In the genomic region with DNA sequence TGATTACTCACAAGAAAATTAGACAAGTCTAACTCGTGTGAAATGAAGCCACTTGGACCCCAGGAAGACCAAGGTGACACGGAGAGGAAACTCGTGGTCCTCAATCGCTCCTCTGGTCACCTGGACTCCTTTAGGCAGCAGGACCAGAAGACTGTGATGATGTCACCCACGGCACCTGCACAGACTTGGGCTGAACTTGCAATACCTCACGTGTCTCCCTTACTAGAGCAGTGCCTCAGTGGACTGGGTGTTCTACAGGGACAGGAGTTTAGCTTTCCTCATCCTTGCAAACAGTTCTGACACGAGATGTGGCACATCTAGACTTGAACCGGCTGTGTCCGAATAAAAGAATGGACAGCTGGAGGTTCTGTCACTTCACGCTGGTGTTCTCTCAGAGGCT, we compare ENCODE assay signal across 31 mouse cellular contexts. TPM values are rescaled to one million over a fixed set of nuclear protein-coding genes. Genes with fewer than 3 reads are reported as not detected.
"Had no signal": no experiment of that assay in that cellular context is flagged by ENCODE, and none has a peak within 500 bp of the region (broad histone marks: within the 10 kb centered on the region; RNA-seq: fewer than 3 reads in every experiment).

No protein-coding gene starts in this region.

- H3K9me3 ChIP-seq: limb, embryonic 10.5 days; limb, embryonic 12.5 days; limb, embryonic 13.5 days; limb, embryonic 15.5 days; liver, embryonic 12.5 days; liver, embryonic 13.5 days; liver, embryonic 15.5 days; lung, embryonic 15.5 days; megakaryocyte, embryonic 14.5 days; midbrain, embryonic 10.5 days; midbrain, embryonic 12.5 days; midbrain, embryonic 13.5 days; midbrain, embryonic 15.5 days had no signal

- DNase-seq: left cerebral cortex, postnatal 4 days; liver; liver, embryonic 13.5 days; liver, postnatal 0 days; lung, adult 18-20 months; lung, adult 2 months; lung, embryonic 14.5 days; lung, postnatal 10 days; lung, postnatal 14 days; lung, postnatal 36 days; lung, postnatal 4 days; midbrain, embryonic 14.5 days had no signal

- H3K4me2 ChIP-seq: limb, embryonic 12.5 days; limb, embryonic 13.5 days; limb, embryonic 15.5 days; liver, embryonic 11.5 days; liver, embryonic 12.5 days; liver, embryonic 13.5 days; liver, embryonic 15.5 days; lung, embryonic 14.5 days; lung, embryonic 15.5 days; midbrain, embryonic 11.5 days; midbrain, embryonic 12.5 days; midbrain, embryonic 13.5 days; midbrain, embryonic 15.5 days had no signal

- H3K4me1 ChIP-seq: limb, embryonic 15.5 days; liver, embryonic 12.5 days; liver, embryonic 13.5 days; liver, embryonic 15.5 days; lung, embryonic 15.5 days; megakaryocyte, embryonic 14.5 days; midbrain, embryonic 10.5 days; midbrain, embryonic 12.5 days; midbrain, embryonic 13.5 days; midbrain, embryonic 15.5 days had no signal

- H3K9ac ChIP-seq: limb, embryonic 12.5 days; limb, embryonic 13.5 days; limb, embryonic 15.5 days; liver, embryonic 12.5 days; liver, embryonic 13.5 days; liver, embryonic 14.5 days; liver, embryonic 15.5 days; liver, postnatal 0 days; lung, embryonic 14.5 days; lung, embryonic 15.5 days; midbrain, embryonic 12.5 days; midbrain, embryonic 13.5 days; midbrain, embryonic 15.5 days had no signal

- H3K4me3 ChIP-seq: limb, embryonic 10.5 days; limb, embryonic 12.5 days; limb, embryonic 13.5 days; limb, embryonic 15.5 days; liver, embryonic 12.5 days; liver, embryonic 13.5 days; liver, embryonic 15.5 days; lung, embryonic 15.5 days; megakaryocyte, embryonic 14.5 days; midbrain, embryonic 10.5 days; midbrain, embryonic 12.5 days; midbrain, embryonic 13.5 days; midbrain, embryonic 15.5 days; myocyte had no signal

- H3K36me3 ChIP-seq: limb, embryonic 10.5 days; limb, embryonic 12.5 days; limb, embryonic 13.5 days; limb, embryonic 15.5 days; liver, embryonic 12.5 days; liver, embryonic 13.5 days; liver, embryonic 15.5 days; lung, embryonic 15.5 days; midbrain, embryonic 10.5 days; midbrain, embryonic 12.5 days; midbrain, embryonic 13.5 days; midbrain, embryonic 15.5 days had no signal

- H3K27me3 ChIP-seq: limb, embryonic 13.5 days; limb, embryonic 15.5 days; liver, embryonic 12.5 days; liver, embryonic 13.5 days; lung, embryonic 15.5 days; midbrain, embryonic 12.5 days; midbrain, embryonic 13.5 days; midbrain, embryonic 15.5 days had no signal

- H3K27ac ChIP-seq: limb, embryonic 10.5 days; limb, embryonic 12.5 days; limb, embryonic 13.5 days; limb, embryonic 15.5 days; liver, embryonic 12.5 days; liver, embryonic 13.5 days; liver, embryonic 14.5 days; liver, embryonic 15.5 days; lung, embryonic 15.5 days; macrophage; midbrain, embryonic 10.5 days; midbrain, embryonic 12.5 days; midbrain, embryonic 13.5 days; midbrain, embryonic 15.5 days had no signal

RNA-seq across cellular contexts. Expression of gene Grb7, which starts 35.9 kb away (rescaled TPM):
- total RNA-seq: megakaryocyte progenitor cell, adult 5-6 weeks; megakaryocyte, adult 5-6 weeks had no signal
- polyA plus RNA-seq: myocyte had no signal
